Mouse (Mus musculus): Measurements from ENCODE around the gene Mgat4b.

Gene Mgat4b

GRCm38 (mm10) chr11:50245269-50245668 lies 34.6 kb downstream of the Mgat4b start:
- in situ Hi-C loops (cut with MboI, MseI) = loop anchor here (10.0 kb wide), 1 partner anchor 530 kb away; no protein-coding TSS in a partner anchor

GRCm38 (mm10) chr11:50248473-50249171 lies 37.9 kb downstream of the Mgat4b start:
- in situ Hi-C loops (cut with MboI, MseI) = loop anchor here (10.0 kb wide), 1 partner anchor 526 kb away; no protein-coding TSS in a partner anchor

- in situ Hi-C loops (cut with MboI, MseI) = no loop called here
Measured at GRCm38 (mm10) chr11:50252166-50252565, 41.5 kb downstream of the Mgat4b start.

- in situ Hi-C loops (cut with MboI, MseI) = no loop called here
Measured at GRCm38 (mm10) chr11:50252684-50253265, 42.1 kb downstream of the Mgat4b start.

GRCm38 (mm10) chr11:50253393-50253792 lies 42.7 kb downstream of the Mgat4b start:
- in situ Hi-C loops (cut with MboI, MseI) = no loop called here

- in situ Hi-C loops (cut with MboI, MseI) = no loop called here
Measured at GRCm38 (mm10) chr11:50254010-50254580, 43.4 kb downstream of the Mgat4b start.

GRCm38 (mm10) chr11:50256615-50257014 lies 45.9 kb downstream of the Mgat4b start:
- in situ Hi-C loops (cut with MboI, MseI) = no loop called here

GRCm38 (mm10) chr11:50258310-50258709 lies 47.6 kb downstream of the Mgat4b start:
- in situ Hi-C loops (cut with MboI, MseI) = no loop called here

GRCm38 (mm10) chr11:50262020-50262419 lies 51.3 kb downstream of the Mgat4b start:
- in situ Hi-C loops (cut with MboI, MseI) = no loop called here

GRCm38 (mm10) chr11:50263198-50263597 lies 52.5 kb downstream of the Mgat4b start:
- in situ Hi-C loops (cut with MboI, MseI) = no loop called here

GRCm38 (mm10) chr11:50265931-50266330 lies 55.2 kb downstream of the Mgat4b start:
- in situ Hi-C loops (cut with MboI, MseI) = no loop called here

- in situ Hi-C loops (cut with MboI, MseI) = no loop called here
Measured at GRCm38 (mm10) chr11:50266997-50267396, 56.3 kb downstream of the Mgat4b start.

GRCm38 (mm10) chr11:50269163-50269562 lies 58.5 kb downstream of the Mgat4b start:
- in situ Hi-C loops (cut with MboI, MseI) = no loop called here

GRCm38 (mm10) chr11:50269885-50270284 lies 59.2 kb downstream of the Mgat4b start:
- in situ Hi-C loops (cut with MboI, MseI) = loop anchor here (5.0 kb wide), 1 partner anchor 97 kb away; no protein-coding TSS in a partner anchor

- in situ Hi-C loops (cut with MboI, MseI) = loop anchor here (5.0 kb wide), 1 partner anchor 94 kb away; no protein-coding TSS in a partner anchor
Measured at GRCm38 (mm10) chr11:50272819-50273218, 62.1 kb downstream of the Mgat4b start.

GRCm38 (mm10) chr11:50275077-50275476 lies 64.4 kb downstream of the Mgat4b start:
- in situ Hi-C loops (cut with MboI, MseI) = no loop called here

- in situ Hi-C loops (cut with MboI, MseI) = no loop called here
Measured at GRCm38 (mm10) chr11:50275568-50276151, 65.0 kb downstream of the Mgat4b start.

- in situ Hi-C loops (cut with MboI, MseI) = no loop called here
Measured at GRCm38 (mm10) chr11:50277025-50277424, 66.3 kb downstream of the Mgat4b start.

- in situ Hi-C loops (cut with MboI, MseI) = no loop called here
Measured at GRCm38 (mm10) chr11:50277706-50278105, 67.0 kb downstream of the Mgat4b start.

- in situ Hi-C loops (cut with MboI, MseI) = no loop called here
Measured at GRCm38 (mm10) chr11:50279005-50279404, 68.3 kb downstream of the Mgat4b start.

- in situ Hi-C loops (cut with MboI, MseI) = no loop called here
Measured at GRCm38 (mm10) chr11:50280053-50280452, 69.4 kb downstream of the Mgat4b start.

Data from T-helper 2 cell (primary cell).